Mouse (Mus musculus): ENCODE measurements around the gene Bmper.

The Bmper gene

GRCm38 (mm10) chr9:23436751-23437150 is 213.9 kb downstream of the Bmper start:
- no peak for DNase-seq (ENCODE audit: low spot score)

- no peak for DNase-seq (ENCODE audit: low spot score)
Measured at GRCm38 (mm10) chr9:23438662-23439061, 215.8 kb downstream of the Bmper start.

GRCm38 (mm10) chr9:23442168-23442567 is 219.3 kb downstream of the Bmper start:
- no peak for DNase-seq (ENCODE audit: low spot score)

GRCm38 (mm10) chr9:23444975-23445374 is 222.1 kb downstream of the Bmper start:
- no peak for DNase-seq (ENCODE audit: low spot score)

- no peak for DNase-seq (ENCODE audit: low spot score)
Measured at GRCm38 (mm10) chr9:23447271-23447961, 224.5 kb downstream of the Bmper start.

GRCm38 (mm10) chr9:23453309-23453708 is 230.4 kb downstream of the Bmper start:
- DNase-seq (ENCODE audit: low spot score): no peak

GRCm38 (mm10) chr9:23457186-23457585 is 234.3 kb downstream of the Bmper start:
- no peak for DNase-seq (ENCODE audit: low spot score)

GRCm38 (mm10) chr9:23460721-23461120 is 237.8 kb downstream of the Bmper start:
- no peak for DNase-seq (ENCODE audit: low spot score)

GRCm38 (mm10) chr9:23462949-23463608 is 240.2 kb downstream of the Bmper start:
- DNase-seq (ENCODE audit: low spot score): no peak

- DNase-seq (ENCODE audit: low spot score): no peak
Measured at GRCm38 (mm10) chr9:23464981-23465630, 242.2 kb downstream of the Bmper start.

- DNase-seq (ENCODE audit: low spot score): no peak
Measured at GRCm38 (mm10) chr9:23469886-23470285, 247.0 kb downstream of the Bmper start.

GRCm38 (mm10) chr9:23485851-23486250 is 263.0 kb downstream of the Bmper start:
- no peak for DNase-seq (ENCODE audit: low spot score)

GRCm38 (mm10) chr9:23486725-23487378 is 264.0 kb downstream of the Bmper start:
- no peak for DNase-seq (ENCODE audit: low spot score)

GRCm38 (mm10) chr9:23488265-23488664 is 265.4 kb downstream of the Bmper start:
- no peak for DNase-seq (ENCODE audit: low spot score)

- peak; percentile 6 for DNase-seq (ENCODE audit: low spot score)
Measured at GRCm38 (mm10) chr9:23495400-23495799, 272.5 kb downstream of the Bmper start.

- DNase-seq (ENCODE audit: low spot score): no peak
Measured at GRCm38 (mm10) chr9:23497626-23498025, 274.8 kb downstream of the Bmper start.

- DNase-seq (ENCODE audit: low spot score): no peak
Measured at GRCm38 (mm10) chr9:23533870-23534269, 311.0 kb downstream of the Bmper start.

Data from urinary bladder, postnatal 14 days (tissue).